Mouse (Mus musculus): ENCODE results near the gene Trim7. TPM values are rescaled to one million over a fixed set of nuclear protein-coding genes. Genes with fewer than 3 reads are reported as not detected.
"Not testable (repeated sequence)": the region's sequence is repeated elsewhere in the genome, so short reads cannot be mapped to it uniquely, and the experiment has no call there.

The Trim7 gene
- polyA plus RNA-seq, 1 experiment from 2014 or later = 3.0 TPM

DNA sequence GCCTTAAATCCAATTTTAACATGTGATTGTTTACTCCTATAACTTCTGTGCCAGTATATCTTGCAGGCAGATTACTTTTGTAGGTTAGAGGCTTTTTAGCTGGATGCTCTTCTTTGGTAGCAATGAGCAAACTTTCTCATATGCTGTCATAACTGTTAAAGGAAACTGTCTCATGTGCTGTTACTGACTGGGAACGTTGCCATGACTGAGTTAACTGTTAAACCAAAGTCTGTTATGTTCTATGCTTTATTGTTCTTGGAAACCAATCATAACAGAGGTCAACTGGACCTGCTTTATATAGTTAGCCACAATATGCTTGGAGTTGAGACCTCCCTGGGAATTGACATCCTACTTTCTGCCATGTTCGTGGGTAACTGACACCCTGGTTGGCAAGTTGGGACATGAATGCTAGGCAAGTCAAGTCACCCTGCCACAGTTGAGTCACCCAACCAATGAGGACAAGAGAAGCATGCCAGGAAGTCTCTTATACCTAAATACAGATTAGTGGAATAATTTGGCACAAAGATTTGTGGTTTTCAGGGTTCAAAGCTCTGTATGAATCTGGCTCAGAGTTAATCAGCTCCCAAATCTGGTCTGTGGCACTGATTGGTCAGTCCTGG lies 73.0 kb downstream of the Trim7 start:
- Histone ChIP-seq H3K27ac (replicated peaks) (no peak overlapping the region), H3K4me3 (ENCODE audit: low read depth, low read length) (no peak overlapping the region), H3K36me3 (ENCODE audit: control insufficient read depth, insufficient read depth, low read length) (no peaks in the 10 kb centered on the region), H3K9ac (ENCODE audit: low read length) (no peak overlapping the region), H3K9me3 (ENCODE audit: control insufficient read depth, low read length) (no peaks in the 10 kb centered on the region), H3K4me1 (replicated peaks; ENCODE audit: control insufficient read depth, insufficient read depth) (no peaks in the 10 kb centered on the region), H3K27me3 (ENCODE audit: control insufficient read depth, insufficient read depth, low read length) (no peaks in the 10 kb centered on the region), H3K4me2 (replicated peaks; ENCODE audit: low read depth) (no peak overlapping the region)
- no peak for ATAC-seq (ENCODE audit: low FRiP score, low TSS enrichment)
- 55% methylated on average over 2 of the region's 2 CpGs for WGBS
- TF ChIP-seq EP300 (optimal IDR thresholded peaks at IDR 0.05) (no peak), CTCF (IDR thresholded peaks at IDR 0.05; ENCODE audit: low read depth) (no peak)
- no peak for DNase-seq (ENCODE audit: low spot score)

- ATAC-seq (ENCODE audit: low FRiP score, low TSS enrichment); H3K36me3 ChIP-seq (ENCODE audit: control insufficient read depth, insufficient read depth, low read length); H3K27me3 ChIP-seq (ENCODE audit: control insufficient read depth, insufficient read depth, low read length); H3K9ac ChIP-seq (ENCODE audit: low read length); H3K4me2 ChIP-seq (replicated peaks; ENCODE audit: low read depth); H3K4me1 ChIP-seq (replicated peaks; ENCODE audit: control insufficient read depth, insufficient read depth); DNase-seq (ENCODE audit: low spot score); H3K9me3 ChIP-seq (ENCODE audit: control insufficient read depth, low read length); H3K27ac ChIP-seq (replicated peaks); H3K4me3 ChIP-seq (ENCODE audit: low read depth, low read length): not testable (repeated sequence)
- WGBS = 80% methylated on average over 5 of the region's 6 CpGs
Observed at GRCm38 (mm10) chr11:48900654-48901566, 75.0 kb downstream of the Trim7 start.

DNA sequence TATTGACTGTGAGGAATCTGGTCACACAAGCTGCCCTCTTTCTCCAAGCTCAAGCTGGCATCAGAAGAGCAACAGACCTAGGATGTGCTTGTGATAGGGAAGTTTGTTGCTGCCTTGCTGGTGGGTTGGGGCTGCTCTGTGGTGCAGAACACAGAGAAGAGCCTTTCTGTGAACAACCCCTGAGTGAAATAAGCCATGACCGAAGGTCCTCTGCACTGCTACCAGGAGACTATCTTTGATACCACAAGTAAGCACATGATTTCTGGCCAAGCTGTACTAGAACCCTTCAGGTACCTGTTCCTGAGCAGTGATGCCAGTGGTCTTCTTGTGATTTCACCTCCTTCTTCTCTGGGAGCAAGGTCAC lies 75.6 kb downstream of the Trim7 start:
- DNase-seq (ENCODE audit: low spot score); H3K9ac ChIP-seq (ENCODE audit: low read length); H3K36me3 ChIP-seq (ENCODE audit: control insufficient read depth, insufficient read depth, low read length); H3K4me3 ChIP-seq (ENCODE audit: low read depth, low read length); H3K4me1 ChIP-seq (replicated peaks; ENCODE audit: control insufficient read depth, insufficient read depth); H3K27ac ChIP-seq (replicated peaks); H3K27me3 ChIP-seq (ENCODE audit: control insufficient read depth, insufficient read depth, low read length); H3K4me2 ChIP-seq (replicated peaks; ENCODE audit: low read depth); H3K9me3 ChIP-seq (ENCODE audit: control insufficient read depth, low read length); ATAC-seq (ENCODE audit: low FRiP score, low TSS enrichment): not testable (repeated sequence)
- 81% methylated on average over 1 of the region's 1 CpGs for WGBS

Other genes with a start within 250 kb of the Trim7 start
- gene Rack1, start 25.8 kb upstream of the Trim7 start, polyA plus RNA-seq (2015; fragmentation: Nextera tagmentation; extraction: Ambion mirVana) = 524 and 529 TPM in 2 replicates
- gene Trim41, start 8.8 kb upstream of the Trim7 start, polyA plus RNA-seq (2015; fragmentation: Nextera tagmentation; extraction: Ambion mirVana) = 3.6 and 4.0 TPM in 2 replicates
- 5.0 and 7.3 TPM in 2 replicates for gene Gm12184, start 515 bp downstream of the Trim7 start, polyA plus RNA-seq (2015; fragmentation: Nextera tagmentation; extraction: Ambion mirVana)
- 12.8 and 14.4 TPM in 2 replicates for gene Irgm1, start 45.5 kb downstream of the Trim7 start, polyA plus RNA-seq (2015; fragmentation: Nextera tagmentation; extraction: Ambion mirVana)
- 0.22 and 0.33 TPM in 2 replicates for gene Gm5431, start 76.1 kb downstream of the Trim7 start, polyA plus RNA-seq (2015; fragmentation: Nextera tagmentation; extraction: Ambion mirVana)
- gene Psme2b, start 120.0 kb downstream of the Trim7 start, polyA plus RNA-seq (2015; fragmentation: Nextera tagmentation; extraction: Ambion mirVana) = 4.3 and 4.7 TPM in 2 replicates
- 0.15 and 0.16 TPM in 2 replicates for gene Olfr56, start 152.7 kb downstream of the Trim7 start, polyA plus RNA-seq (2015; fragmentation: Nextera tagmentation; extraction: Ambion mirVana)
- 0.34 and 0.48 TPM in 2 replicates for gene 9930111J21Rik1, start 153.3 kb downstream of the Trim7 start, polyA plus RNA-seq (2015; fragmentation: Nextera tagmentation; extraction: Ambion mirVana)
- 0.01 TPM in 1 of 2 replicates, not detected in the other for gene Gm12185, start 166.1 kb downstream of the Trim7 start, polyA plus RNA-seq (2015; fragmentation: Nextera tagmentation; extraction: Ambion mirVana)
- 3.0 and 3.6 TPM in 2 replicates for gene Tgtp1, start 168.0 kb downstream of the Trim7 start, polyA plus RNA-seq (2015; fragmentation: Nextera tagmentation; extraction: Ambion mirVana)
- 0.40 and 0.46 TPM in 2 replicates for gene 9930111J21Rik2, start 225.1 kb downstream of the Trim7 start, polyA plus RNA-seq (2015; fragmentation: Nextera tagmentation; extraction: Ambion mirVana)
- gene Tgtp2, start 238.1 kb downstream of the Trim7 start, polyA plus RNA-seq (2015; fragmentation: Nextera tagmentation; extraction: Ambion mirVana) = 0.69 and 1.2 TPM in 2 replicates